Mouse (Mus musculus) heart, postnatal 0 days (tissue): Measurements from ENCODE around the gene Litaf. TPM values are rescaled to one million over a fixed set of nuclear protein-coding genes. Genes with fewer than 3 reads are reported as not detected.

Experiments
- ATAC-seq: fragments of 200-750 bp; cut with Nextera tagmentation; 2 replicates; pipeline ENCODE4 v1.8.0; 2017; ENCODE audit warnings: low read depth, moderate number of reproducible peaks, moderate library complexity; ENCODE audit not compliant: insufficient read depth
- DNase-seq: peaks from one replicate; pipeline ENCODE4 v3.0.0-alpha.2; 2016; ENCODE audit warnings: low spot score
- H3K27ac ChIP-seq: fragments of 300-500 bp; sonication (generic); 2 replicates; pipeline ENCODE4 v1.5.1; 2014; ENCODE audit warnings: low read depth, mild to moderate bottlenecking
- H3K27me3 ChIP-seq: fragments of 300-500 bp; sonication (generic); 2 replicates; pipeline ENCODE4 v1.6.1; 2014; ENCODE audit warnings: low read length, mixed read lengths; ENCODE audit not compliant: control insufficient read depth, insufficient read depth
- H3K36me3 ChIP-seq: fragments of 300-500 bp; sonication (generic); replicated peaks from 2 replicates; pipeline ENCODE4 v1.6.1; 2014; ENCODE audit warnings: low read length, mixed read lengths; ENCODE audit not compliant: control insufficient read depth, insufficient read depth
- H3K4me1 ChIP-seq: fragments of 300-500 bp; sonication (generic); 2 replicates; pipeline ENCODE4 v1.6.1; 2014; ENCODE audit warnings: antibody characterized with exemption; ENCODE audit not compliant: control insufficient read depth, insufficient read depth
- H3K4me2 ChIP-seq: fragments of 300-500 bp; sonication (generic); 2 replicates; pipeline ENCODE4 v1.6.1; 2014; ENCODE audit warnings: low read depth, mild to moderate bottlenecking, low read length, moderate library complexity
- H3K4me3 ChIP-seq: fragments of 300-500 bp; sonication (generic); 2 replicates; pipeline ENCODE4 v1.5.1; 2014; ENCODE audit warnings: low read depth, low read length
- H3K9ac ChIP-seq: fragments of 300-500 bp; sonication (generic); replicated peaks from 2 replicates; pipeline ENCODE4 v1.6.1; 2014; ENCODE audit warnings: low read depth, low read length, mixed read lengths
- H3K9me3 ChIP-seq: fragments of 300-500 bp; sonication (generic); replicated peaks from 2 replicates; pipeline ENCODE4 v1.6.1; 2016; ENCODE audit warnings: low read length; ENCODE audit not compliant: control insufficient read depth
- CTCF ChIP-seq: IDR thresholded peaks from 2 replicates; pipeline ENCODE4 v1.5.1; 2016; ENCODE audit warnings: antibody characterized with exemption, control low read depth, low read depth
- EP300 ChIP-seq: IDR thresholded peaks from 2 replicates; pipeline ENCODE4 v1.6.1; 2016; ENCODE audit warnings: antibody characterized with exemption, low read depth
- WGBS: fragments of 180-500 bp; shearing (Covaris S2); extraction: QIAGEN DNeasy Blood & Tissue Kit; methylation state at CpG from one replicate; pipeline ENCODE4 v1.1.7; 2014; 5-methylcytosine and 5-hydroxymethylcytosine counted together
- polyA plus RNA-seq: library from polyadenylated mRNA; unstranded; fragments of >200 nt; fragmentation: Nextera tagmentation; extraction: Ambion mirVana; gene quantifications from 2 replicates; pipeline ENCODE4 v1.2.1, GENCODE M21; 2015
- total RNA-seq: library from RNA; depleted of rRNA; stranded (reverse); fragments of >200 nt; gene quantifications from 2 replicates; pipeline ENCODE4 v1.2.3, GENCODE M21; 2014; ENCODE audit warnings: low replicate concordance

Gene Litaf
- total and polyA plus RNA-seq, 2 experiments from 2014 or later: 55.7 to 77.1 TPM

GRCm38 (mm10) chr16:11092523-11092922 lies 26.6 kb upstream of the Litaf start:
- Histone ChIP-seq H3K9ac (no peak overlapping the region), H3K36me3 (peaks cover 64% of the 10 kb centered on the region), H3K4me1 (peaks cover 26% of the 10 kb centered on the region), H3K27me3 (no peaks in the 10 kb centered on the region), H3K27ac (peak overlapping the region; percentile 65), H3K9me3 (no peaks in the 10 kb centered on the region), H3K4me3 (no peak overlapping the region), H3K4me2 (peak overlapping the region; percentile 5; the same call in 1 of the 2 replicates)
- TF ChIP-seq EP300: no peak
- TF ChIP-seq CTCF: no peak
- WGBS: 15% methylated on average over 3 of the region's 3 CpGs
- DNase-seq (peak; percentile 36), ATAC-seq (peak; percentile 64; the same call in 1 of the 2 replicates)

- Histone ChIP-seq H3K27me3 (no peaks in the 10 kb centered on the region), H3K36me3 (peaks cover 65% of the 10 kb centered on the region), H3K4me3 (no peak overlapping the region), H3K4me1 (peaks cover 26% of the 10 kb centered on the region), H3K27ac (peak overlapping the region; percentile 65), H3K9ac (no peak overlapping the region), H3K9me3 (no peaks in the 10 kb centered on the region), H3K4me2 (no peak overlapping the region)
- ATAC-seq (peak; percentile 70), DNase-seq (peak; percentile 32)
- no peak for TF ChIP-seq CTCF
- no peak for TF ChIP-seq EP300
- WGBS: 20% methylated on average over 4 of the region's 4 CpGs
These were observed 26.1 kb upstream of the Litaf start for GRCm38 (mm10) chr16:11092061-11092460.

GRCm38 (mm10) chr16:11090836-11091570 lies 25.0 kb upstream of the Litaf start:
- Histone ChIP-seq H3K9me3 (no peaks in the 10 kb centered on the region), H3K36me3 (peaks cover 65% of the 10 kb centered on the region), H3K4me3 (no peak overlapping the region), H3K27me3 (no peaks in the 10 kb centered on the region), H3K9ac (0 out of 2 replicates have a peak overlapping the region, but pooled peaks have one; percentile 4), H3K4me2 (no peak overlapping the region), H3K4me1 (peaks cover 26% of the 10 kb centered on the region), H3K27ac (peak overlapping the region; percentile 65; the same call in 1 of the 2 replicates)
- TF ChIP-seq CTCF (no peak), EP300 (no peak)
- ATAC-seq (no peak), DNase-seq (no peak)
- WGBS: 74% methylated on average over 10 of the region's 10 CpGs

DNA sequence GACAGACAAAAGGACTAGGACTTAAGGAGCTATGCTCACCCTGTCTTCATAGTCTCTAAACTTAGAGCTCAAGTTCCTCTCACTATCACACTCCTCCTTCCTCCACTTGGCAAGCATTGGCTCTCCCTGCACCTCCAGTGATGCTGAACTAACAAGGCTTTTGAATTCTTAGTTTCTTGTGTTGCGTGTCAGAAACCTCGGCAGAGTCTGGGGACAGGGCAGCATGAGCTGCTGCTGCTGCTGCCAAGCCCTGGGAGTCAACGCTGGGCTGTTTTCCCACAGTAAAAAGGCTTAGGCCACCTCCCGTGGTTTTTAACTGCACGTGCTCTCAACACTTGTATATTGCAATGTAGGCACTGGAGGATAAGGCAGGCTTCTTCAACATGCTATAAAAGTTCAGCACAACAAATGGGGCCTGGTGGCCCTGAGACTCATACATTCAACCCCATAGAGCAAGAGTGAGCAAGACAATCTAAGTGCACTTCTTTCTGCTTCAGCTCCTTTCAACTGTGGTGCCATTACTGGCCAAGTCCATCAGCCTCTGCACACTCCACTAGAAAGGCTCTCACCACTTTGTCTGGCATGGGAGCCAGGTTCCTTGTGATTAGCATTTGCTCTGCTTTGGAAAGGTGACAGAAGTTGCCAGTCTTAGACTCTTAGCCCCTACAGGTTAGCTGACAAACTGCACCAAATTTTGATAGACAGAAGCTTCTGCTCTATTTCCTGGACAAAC lies 21.1 kb upstream of the Litaf start:
- 72% methylated on average over 5 of the region's 5 CpGs for WGBS
- Histone ChIP-seq H3K4me1 (peaks cover 11% of the 10 kb centered on the region), H3K4me3 (no peak overlapping the region), H3K27me3 (no peaks in the 10 kb centered on the region), H3K4me2 (no peak overlapping the region), H3K9me3 (no peaks in the 10 kb centered on the region), H3K36me3 (peaks cover 87% of the 10 kb centered on the region), H3K9ac (no peak overlapping the region), H3K27ac (no peak overlapping the region)
- no peak; the same call in 1 of the 2 replicates for TF ChIP-seq CTCF
- no peak for TF ChIP-seq EP300
- ATAC-seq (no peak), DNase-seq (no peak)

DNA sequence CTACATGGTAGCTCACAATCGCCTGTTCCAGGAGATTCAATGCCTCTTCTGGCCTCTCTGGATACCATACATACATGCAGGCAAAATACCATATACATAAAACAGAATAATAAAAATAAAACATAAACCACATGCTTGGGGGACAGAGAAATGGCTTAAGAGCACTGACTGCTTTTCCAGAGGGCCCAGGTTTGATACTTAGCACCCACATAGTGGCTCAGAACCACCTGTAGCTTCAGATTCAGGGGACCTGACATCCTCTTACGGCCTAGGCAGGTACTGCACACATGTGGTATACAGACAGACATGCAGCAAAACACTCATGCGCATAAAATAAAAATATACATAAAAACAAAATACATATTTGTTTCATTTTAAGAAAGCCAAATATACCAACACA lies 20.3 kb upstream of the Litaf start:
- Histone ChIP-seq H3K36me3 (peaks cover 88% of the 10 kb centered on the region), H3K27me3 (no peaks in the 10 kb centered on the region), H3K4me2 (no peak overlapping the region), H3K4me3 (no peak overlapping the region), H3K4me1 (peaks cover 6% of the 10 kb centered on the region; the same call in 1 of the 2 replicates), H3K27ac (no peak overlapping the region), H3K9me3 (no peaks in the 10 kb centered on the region), H3K9ac (no peak overlapping the region)
- no peak for TF ChIP-seq CTCF
- no peak for TF ChIP-seq EP300
- DNase-seq (no peak), ATAC-seq (no peak)
- WGBS: 91% methylated on average over 3 of the region's 3 CpGs
